ENCODE assay signal across 27 mouse cellular contexts in genomic region chr2:54071526-54071925, GRCm38 (mm10). TPM values are rescaled to one million over a fixed set of nuclear protein-coding genes. Genes with fewer than 3 reads are reported as not detected.
DNase-seq lines count a peak whose midpoint lies in the region; ATAC-seq and TF ChIP-seq lines count a peak whose summit lies in the region.
"Had no signal": no experiment of that assay in that cellular context is flagged by ENCODE, and none has a peak within 500 bp of the region (broad histone marks: within the 10 kb centered on the region; RNA-seq: fewer than 3 reads in every experiment).

No protein-coding gene starts in this region.

- H3K9me3 ChIP-seq in intestine, embryonic 15.5 days = no peaks in the 10 kb centered on the region
- H3K9me3 ChIP-seq in intestine, postnatal 0 days (ENCODE audit: control insufficient read depth) = no peaks in the 10 kb centered on the region
- no peaks in the 10 kb centered on the region for H3K9me3 ChIP-seq in forebrain, embryonic 16.5 days (ENCODE audit: control insufficient read depth, low read length)
- H3K9me3 ChIP-seq in heart, embryonic 12.5 days (replicated peaks) = no peaks in the 10 kb centered on the region
- H3K9me3 ChIP-seq: embryonic facial prominence, embryonic 10.5 days; embryonic facial prominence, embryonic 15.5 days; hindbrain, embryonic 10.5 days; hindbrain, embryonic 15.5 days; midbrain, embryonic 13.5 days had no signal

- no peak overlapping the region for H3K4me2 ChIP-seq in intestine, embryonic 15.5 days (replicated peaks)
- no peak overlapping the region for H3K4me2 ChIP-seq in intestine, postnatal 0 days (replicated peaks; ENCODE audit: low read depth)
- no peak overlapping the region for H3K4me2 ChIP-seq in forebrain, embryonic 16.5 days (ENCODE audit: low read length)
- H3K4me2 ChIP-seq in heart, embryonic 12.5 days = no peak overlapping the region
- H3K4me2 ChIP-seq: embryonic facial prominence, embryonic 15.5 days; hindbrain, embryonic 15.5 days; midbrain, embryonic 13.5 days had no signal

- ATAC-seq in intestine, embryonic 15.5 days = peak; percentile 65; the same call in 1 of the 2 replicates
- no peak for ATAC-seq in intestine, postnatal 0 days
- peak; percentile 59; the same call in 1 of the 2 replicates for ATAC-seq in forebrain, embryonic 16.5 days
- no peak for ATAC-seq in heart, embryonic 12.5 days (ENCODE audit: insufficient number of reproducible peaks, low FRiP score)
- ATAC-seq: activated CD4-positive, CD25-positive, alpha-beta regulatory T cell, adult 4 months; inflammation-experienced regulatory T-cells, adult 6 months; midbrain, embryonic 13.5 days had no signal

- H3K4me1 ChIP-seq in intestine, embryonic 15.5 days (replicated peaks) = no peaks in the 10 kb centered on the region
- no peaks in the 10 kb centered on the region for H3K4me1 ChIP-seq in intestine, postnatal 0 days (replicated peaks; ENCODE audit: control insufficient read depth, insufficient read depth, low read length)
- no peaks in the 10 kb centered on the region for H3K4me1 ChIP-seq in forebrain, embryonic 16.5 days (replicated peaks; ENCODE audit: control insufficient read depth, insufficient read depth, low read length)
- H3K4me1 ChIP-seq in heart, embryonic 12.5 days (replicated peaks) = no peaks in the 10 kb centered on the region
- H3K4me1 ChIP-seq: embryonic facial prominence, embryonic 10.5 days; embryonic facial prominence, embryonic 15.5 days; hindbrain, embryonic 10.5 days; hindbrain, embryonic 15.5 days; midbrain, embryonic 13.5 days had no signal

- H3K4me3 ChIP-seq in intestine, embryonic 15.5 days (replicated peaks) = no peak overlapping the region
- no peak overlapping the region for H3K4me3 ChIP-seq in intestine, postnatal 0 days (ENCODE audit: low read depth, low read length)
- no peak overlapping the region for H3K4me3 ChIP-seq in forebrain, embryonic 16.5 days (replicated peaks; ENCODE audit: low read length)
- no peak overlapping the region for H3K4me3 ChIP-seq in heart, embryonic 12.5 days
- H3K4me3 ChIP-seq: embryonic facial prominence, embryonic 10.5 days; embryonic facial prominence, embryonic 15.5 days; hindbrain, embryonic 10.5 days; hindbrain, embryonic 15.5 days; midbrain, embryonic 13.5 days had no signal

- peak; percentile 33 for DNase-seq in right cerebral cortex, postnatal 25 days
- no peak for DNase-seq in right cerebral cortex, adult 18-20 months
- DNase-seq: adrenal gland, adult 2 months; adrenal gland, postnatal 36 days; cerebellum, adult 8-10 months; cerebellum, postnatal 25 days; heart, postnatal 14 days; liver; lung, adult 2 months; lung, postnatal 10 days; right cerebral cortex, postnatal 4 days had no signal

- H3K27ac ChIP-seq in intestine, embryonic 15.5 days = no peak overlapping the region
- no peak overlapping the region for H3K27ac ChIP-seq in intestine, postnatal 0 days (ENCODE audit: low read depth, low read length)
- H3K27ac ChIP-seq in forebrain, embryonic 16.5 days (ENCODE audit: low read length) = no peak overlapping the region
- no peak overlapping the region for H3K27ac ChIP-seq in heart, embryonic 12.5 days (ENCODE audit: poor library complexity, severe bottlenecking)
- H3K27ac ChIP-seq: embryonic facial prominence, embryonic 10.5 days; embryonic facial prominence, embryonic 15.5 days; hindbrain, embryonic 10.5 days; hindbrain, embryonic 15.5 days; liver, embryonic 14.5 days; macrophage; midbrain, embryonic 13.5 days had no signal

- no peaks in the 10 kb centered on the region for H3K27me3 ChIP-seq in intestine, embryonic 15.5 days (replicated peaks)
- H3K27me3 ChIP-seq in intestine, postnatal 0 days (replicated peaks; ENCODE audit: control insufficient read depth, insufficient read depth, low read length) = no peaks in the 10 kb centered on the region
- H3K27me3 ChIP-seq in forebrain, embryonic 16.5 days (replicated peaks; ENCODE audit: control insufficient read depth, insufficient read depth, low read length) = no peaks in the 10 kb centered on the region
- H3K27me3 ChIP-seq in heart, embryonic 12.5 days (replicated peaks) = no peaks in the 10 kb centered on the region
- H3K27me3 ChIP-seq: CH12.LX; embryonic facial prominence, embryonic 15.5 days; hindbrain, embryonic 15.5 days; midbrain, embryonic 13.5 days had no signal

- 38% methylated on average over 1 of the region's 1 CpGs for WGBS in intestine, embryonic 15.5 days
- 10% methylated on average over 1 of the region's 1 CpGs for WGBS in intestine, postnatal 0 days
- 64% methylated on average over 1 of the region's 1 CpGs for WGBS in forebrain, embryonic 16.5 days
- WGBS in heart, embryonic 12.5 days = 60% methylated on average over 1 of the region's 1 CpGs

- no peaks in the 10 kb centered on the region for H3K36me3 ChIP-seq in intestine, embryonic 15.5 days
- no peaks in the 10 kb centered on the region for H3K36me3 ChIP-seq in intestine, postnatal 0 days (ENCODE audit: control insufficient read depth, insufficient read depth)
- no peaks in the 10 kb centered on the region for H3K36me3 ChIP-seq in forebrain, embryonic 16.5 days (ENCODE audit: control insufficient read depth, insufficient read depth)
- H3K36me3 ChIP-seq in heart, embryonic 12.5 days = no peaks in the 10 kb centered on the region
- H3K36me3 ChIP-seq: embryonic facial prominence, embryonic 10.5 days; embryonic facial prominence, embryonic 15.5 days; hindbrain, embryonic 10.5 days; hindbrain, embryonic 15.5 days; midbrain, embryonic 13.5 days had no signal

- H3K9ac ChIP-seq in intestine, embryonic 15.5 days = no peak overlapping the region
- H3K9ac ChIP-seq in intestine, postnatal 0 days (ENCODE audit: low read depth, low read length) = no peak overlapping the region
- H3K9ac ChIP-seq in forebrain, embryonic 16.5 days (replicated peaks; ENCODE audit: low read depth, low read length) = no peak overlapping the region
- H3K9ac ChIP-seq in heart, embryonic 12.5 days = no peak overlapping the region
- H3K9ac ChIP-seq: embryonic facial prominence, embryonic 15.5 days; hindbrain, embryonic 15.5 days; liver, embryonic 14.5 days; midbrain, embryonic 13.5 days had no signal

- TF ChIP-seq CTCF in intestine, postnatal 0 days (IDR thresholded peaks at IDR 0.05; ENCODE audit: low read depth) = no peak

RNA-seq across cellular contexts. Expression of gene Rprm, which starts 13.8 kb away (rescaled TPM):
- 6.6 and 7.2 TPM in 2 replicates for polyA plus RNA-seq in intestine, embryonic 15.5 days (2015; fragmentation: Nextera tagmentation; extraction: Ambion mirVana)
- polyA plus RNA-seq in intestine, postnatal 0 days (2015; fragmentation: Nextera tagmentation; extraction: Ambion mirVana) = 2.6 and 3.8 TPM in 2 replicates
- 296 and 310 TPM in 2 replicates for polyA plus RNA-seq in forebrain, embryonic 16.5 days (2015; fragmentation: Nextera tagmentation; extraction: Ambion mirVana)
- polyA plus RNA-seq in heart, embryonic 12.5 days (2016; fragmentation: Nextera tagmentation; extraction: Ambion mirVana) = 1.2 and 1.3 TPM in 2 replicates
- polyA plus RNA-seq: activated CD4-positive, CD25-positive, alpha-beta regulatory T cell, adult 4 months; C2C12; inflammation-experienced regulatory T-cells, adult 6 months; macrophage; testis, adult 2 months had no signal

Comparison
In these comparisons a context has a peak if more than half of its experiments do, and no peak if none do; other contexts are left out.
1. ATAC-seq: peak in intestine, embryonic 15.5 days (single experiment) and forebrain, embryonic 16.5 days (single experiment); none in intestine, postnatal 0 days (single experiment) and heart, embryonic 12.5 days (single experiment).
2. RNA of gene Rprm, which starts 13.8 kb away (polyA plus RNA-seq): 296 to 310 TPM in forebrain, embryonic 16.5 days; 6.6 to 7.2 TPM in intestine, embryonic 15.5 days, 2.6 to 3.8 TPM in intestine, postnatal 0 days and 1.2 to 1.3 TPM in heart, embryonic 12.5 days; every median in the first group is over 10 times any median in the second.